Mouse (Mus musculus): ENCODE data around the gene Abca6.

- TF ChIP-seq CTCF (IDR thresholded peaks at IDR 0.05) (no peak), EP300 (IDR thresholded peaks at IDR 0.05) (no peak)
Observed at GRCm38 (mm10) chr11:110195310-110195709, 56.3 kb downstream of the Abca6 start.

All from lung, postnatal 0 days (tissue).